Mouse (Mus musculus) kidney, embryonic 15.5 days (tissue): ENCODE results near the gene Tmem232. TPM values are rescaled to one million over a fixed set of nuclear protein-coding genes. Genes with fewer than 3 reads are reported as not detected.

Experiments used
- microRNA-seq: library from miRNA; unstranded; fragments of <30 nt; microRNA quantifications from one replicate; pipeline ENCODE4, GENCODE M21; 2016
- polyA plus RNA-seq: library from polyadenylated mRNA; unstranded; fragments of >200 nt; fragmentation: Nextera tagmentation; extraction: Ambion mirVana; gene quantifications from 2 replicates; pipeline ENCODE4 v1.2.1, GENCODE M21; 2015

The Tmem232 gene
- polyA plus RNA-seq, 1 experiment from 2014 or later = not detected

Small RNA genes within 50 kb of the gene (microRNA-seq; reads per million reads assigned to microRNA genes)
- not detected for gene Gm25731

Other genes with a start within 250 kb of the Tmem232 start
- 167 and 186 TPM in 2 replicates for gene Vapa, start 72.8 kb upstream of the Tmem232 start, polyA plus RNA-seq
- gene Txndc2, start 101.4 kb upstream of the Tmem232 start, polyA plus RNA-seq = not detected in 2 replicates
- gene Rab31, start 232.0 kb upstream of the Tmem232 start, polyA plus RNA-seq = 32.9 and 33.6 TPM in 2 replicates
- gene Ppp4r1, start 241.8 kb upstream of the Tmem232 start, polyA plus RNA-seq = 42.3 and 44.6 TPM in 2 replicates